Mouse (Mus musculus): Measurements from ENCODE around the gene Rtn2.
A peak's percentile ranks its signal among the peaks of the same experiment; 100 is the strongest.

Rtn2 gene

DNA sequence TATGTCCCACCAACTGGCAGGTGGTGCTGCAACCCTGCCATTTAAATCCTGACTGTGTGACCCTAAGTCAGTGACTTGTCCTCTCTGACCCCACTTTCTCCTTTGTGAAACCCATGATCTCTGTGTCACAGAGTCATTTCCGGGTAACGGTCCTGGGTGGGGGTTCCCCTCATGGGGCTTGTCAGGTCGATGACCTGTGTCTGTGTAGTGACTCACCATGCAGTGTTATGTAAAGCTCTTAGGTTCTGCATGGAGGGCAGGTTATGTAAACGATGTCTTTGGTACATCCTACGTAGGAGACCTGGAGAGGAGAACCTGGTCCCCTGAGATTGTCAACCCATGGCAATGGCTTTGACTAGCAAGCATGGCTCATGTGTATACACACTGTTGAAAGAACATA, 39.0 kb downstream of the Rtn2 start:
- DNase-seq: no peak

- DNase-seq: no peak
Measured at GRCm38 (mm10) chr7:19322489-19322888, 40.1 kb downstream of the Rtn2 start.

DNA sequence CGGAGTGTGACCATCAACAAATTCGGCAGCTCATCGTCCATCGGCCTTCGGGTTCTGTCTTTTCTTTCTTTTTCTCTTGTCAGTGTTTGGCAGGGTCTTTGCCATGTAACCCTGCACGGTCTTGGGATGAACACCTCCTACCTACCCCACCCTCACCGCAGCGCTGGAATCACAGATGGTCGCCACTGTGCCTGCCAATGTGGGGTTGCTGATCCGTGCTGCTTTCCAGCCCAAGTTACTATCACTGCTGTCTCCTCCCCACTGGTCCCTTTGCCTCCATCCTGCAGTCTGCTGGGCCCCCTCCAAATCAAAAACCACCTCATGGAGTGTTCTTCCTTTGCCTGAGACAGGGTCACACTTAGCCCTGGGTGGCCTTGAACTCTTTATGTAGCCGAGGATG, 41.8 kb downstream of the Rtn2 start:
- no peak for DNase-seq

DNA sequence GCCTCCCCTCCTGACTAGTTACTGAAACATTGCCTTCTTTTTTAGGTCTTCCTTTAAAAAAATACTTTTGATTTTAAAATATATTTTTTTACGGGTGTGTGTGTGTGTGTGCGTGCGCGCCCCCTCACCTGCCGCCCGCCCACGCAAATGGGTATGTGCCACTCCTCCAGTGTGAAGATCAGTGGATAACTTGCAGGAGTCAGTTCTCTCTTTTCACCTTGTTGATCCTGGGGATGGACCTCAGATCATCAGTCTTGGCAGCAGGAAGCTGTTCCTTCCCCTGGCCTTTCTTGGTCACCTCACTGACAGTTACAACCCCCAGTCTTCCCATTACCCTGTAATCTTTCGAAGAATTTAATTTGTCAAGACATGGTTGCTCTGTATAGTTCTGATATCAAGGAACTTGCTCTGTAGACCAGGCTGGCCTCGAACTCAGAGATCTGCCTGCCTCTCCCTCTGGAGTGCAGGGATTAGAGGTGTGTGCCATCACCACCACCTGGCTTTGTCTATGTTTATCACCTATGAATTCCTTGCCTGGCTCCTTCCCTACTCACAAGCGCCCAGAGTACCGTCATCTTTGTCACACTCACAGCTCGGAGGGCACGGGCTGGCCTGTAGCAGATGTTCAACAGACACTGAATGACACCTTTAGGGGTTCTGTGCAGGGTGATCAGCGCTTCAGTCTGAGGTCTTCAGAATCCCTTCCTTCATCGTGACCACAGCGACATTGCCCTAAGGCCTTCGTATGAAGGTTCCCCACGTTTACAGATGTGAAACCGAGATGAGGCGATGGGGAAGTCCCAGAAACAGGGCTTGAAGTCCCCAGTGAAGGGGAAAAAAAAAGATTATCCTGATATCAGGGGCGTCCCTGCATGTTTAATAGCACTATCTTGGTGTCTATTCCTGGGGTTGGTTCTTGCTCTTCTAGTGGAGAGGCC, 43.1 kb downstream of the Rtn2 start:
- DNase-seq: no peak

GRCm38 (mm10) chr7:19326359-19326758, 43.9 kb downstream of the Rtn2 start:
- DNase-seq: peak; percentile 93

GRCm38 (mm10) chr7:19327128-19327527, 44.7 kb downstream of the Rtn2 start:
- DNase-seq: peak; percentile 92

GRCm38 (mm10) chr7:19327782-19328181, 45.4 kb downstream of the Rtn2 start:
- DNase-seq: no peak

GRCm38 (mm10) chr7:19328425-19328824, 46.0 kb downstream of the Rtn2 start:
- DNase-seq: no peak

DNA sequence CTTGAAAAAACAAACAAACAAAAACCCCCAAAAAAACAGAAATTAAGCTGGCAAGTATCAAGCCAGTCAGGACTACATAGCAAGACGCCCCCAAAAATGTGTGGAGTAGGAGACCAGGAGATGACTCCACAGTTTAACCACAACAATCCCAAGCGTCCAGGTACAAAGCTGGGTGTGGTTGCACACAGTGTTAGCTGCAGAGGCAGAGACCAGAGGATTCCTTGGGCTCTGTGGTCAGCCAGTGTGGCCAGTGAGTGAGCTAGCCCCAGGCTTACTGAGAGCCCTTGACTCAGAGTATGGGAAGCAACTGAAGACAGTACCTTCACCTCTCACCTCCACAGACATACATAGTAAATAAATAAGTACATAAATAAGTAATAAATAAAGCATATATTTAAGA, 49.5 kb downstream of the Rtn2 start:
- DNase-seq: no peak

DNA sequence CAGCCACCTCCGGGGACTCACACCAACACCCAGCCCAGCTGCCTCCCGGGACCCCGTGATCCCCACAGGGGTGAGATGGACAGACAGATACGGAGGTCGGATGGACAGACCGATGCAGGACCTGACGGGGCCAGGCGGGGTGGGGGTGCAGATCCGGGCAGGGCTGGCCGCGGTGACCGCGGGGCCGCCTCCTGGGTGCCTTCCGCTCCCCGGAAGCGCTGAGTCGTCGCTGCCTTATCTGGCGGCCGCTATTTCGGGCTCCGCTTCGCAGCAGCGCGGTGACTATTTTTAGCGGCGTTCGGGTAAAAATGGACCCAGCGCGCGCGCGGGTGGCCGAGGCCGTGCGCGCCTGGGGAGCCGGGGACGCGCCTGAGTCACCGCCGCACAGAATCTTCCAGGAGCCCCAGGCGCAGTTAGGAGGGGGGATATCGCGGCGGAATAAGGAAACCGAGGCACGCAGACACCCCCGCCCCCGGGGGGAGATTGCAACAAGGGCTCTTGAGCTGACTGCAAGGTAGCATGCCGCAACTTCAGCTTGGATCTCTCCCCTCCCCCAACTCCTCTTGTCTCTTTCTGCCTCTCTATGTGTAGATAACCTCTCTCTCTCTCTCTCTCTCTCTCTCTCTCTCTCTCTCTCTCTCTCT, 50.4 kb downstream of the Rtn2 start:
- peak; percentile 81 for DNase-seq

- DNase-seq: no peak
Measured at GRCm38 (mm10) chr7:19335583-19335982, 53.2 kb downstream of the Rtn2 start.

DNA sequence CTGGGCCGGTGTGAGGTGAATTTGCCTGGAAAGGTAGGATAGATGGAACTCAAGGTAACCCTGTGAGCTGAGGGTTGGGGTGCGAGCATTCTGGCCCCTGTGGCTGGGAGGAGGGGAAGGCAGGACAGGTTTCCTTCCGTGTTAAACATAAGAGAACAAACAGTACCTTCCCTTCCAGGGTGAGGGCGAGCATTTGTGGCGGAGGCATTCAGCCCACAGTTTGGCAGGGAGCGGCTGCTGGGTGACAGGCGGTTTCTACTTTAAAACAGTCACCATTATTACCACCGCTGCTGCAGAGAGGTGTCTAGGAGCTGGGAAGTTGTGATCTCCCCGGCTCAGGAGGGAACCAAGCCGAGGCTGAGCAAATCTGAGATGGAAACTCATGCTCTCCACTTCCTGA, 54.7 kb downstream of the Rtn2 start:
- DNase-seq: no peak

DNA sequence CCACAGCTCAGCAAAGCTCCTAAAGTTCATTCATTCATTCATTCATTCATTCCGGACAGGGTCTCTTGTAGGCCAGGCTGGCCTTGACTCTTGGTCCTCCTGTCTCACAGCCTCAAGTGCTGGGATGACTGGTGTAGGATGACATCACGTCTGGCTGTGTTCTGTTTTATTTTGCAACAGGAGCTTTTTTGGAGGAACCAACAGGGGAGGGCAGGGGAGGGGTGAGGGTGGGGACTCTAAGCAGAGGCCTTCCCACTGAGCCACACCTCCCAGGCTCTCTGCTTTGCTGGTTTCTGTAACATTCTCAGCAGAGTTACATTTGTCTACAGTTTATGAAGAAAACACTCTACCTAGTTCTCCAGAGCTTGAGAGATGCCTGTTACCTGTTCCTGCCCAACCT, 55.6 kb downstream of the Rtn2 start:
- DNase-seq: no peak

DNA sequence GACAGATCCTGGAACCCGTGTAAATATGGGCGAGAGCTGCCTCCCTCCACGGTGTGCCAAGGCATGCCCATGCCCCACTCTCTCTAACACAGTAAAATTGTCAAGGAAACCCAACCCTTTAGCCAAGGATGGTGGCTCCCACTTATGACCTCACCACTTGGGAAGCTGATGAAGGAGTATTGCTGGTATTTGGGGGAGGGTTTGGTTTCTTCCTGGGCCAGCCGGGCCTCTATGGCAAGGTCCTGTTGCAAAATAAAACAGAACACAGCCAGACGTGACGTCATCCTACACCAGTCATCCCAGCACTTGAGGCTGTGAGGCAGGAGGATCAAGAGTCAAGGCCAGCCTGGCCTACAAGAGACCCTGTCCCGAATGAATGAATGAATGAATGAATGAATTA, 56.2 kb downstream of the Rtn2 start:
- DNase-seq: no peak

- DNase-seq: no peak
Measured at GRCm38 (mm10) chr7:19341250-19341649, 58.8 kb downstream of the Rtn2 start.

DNA sequence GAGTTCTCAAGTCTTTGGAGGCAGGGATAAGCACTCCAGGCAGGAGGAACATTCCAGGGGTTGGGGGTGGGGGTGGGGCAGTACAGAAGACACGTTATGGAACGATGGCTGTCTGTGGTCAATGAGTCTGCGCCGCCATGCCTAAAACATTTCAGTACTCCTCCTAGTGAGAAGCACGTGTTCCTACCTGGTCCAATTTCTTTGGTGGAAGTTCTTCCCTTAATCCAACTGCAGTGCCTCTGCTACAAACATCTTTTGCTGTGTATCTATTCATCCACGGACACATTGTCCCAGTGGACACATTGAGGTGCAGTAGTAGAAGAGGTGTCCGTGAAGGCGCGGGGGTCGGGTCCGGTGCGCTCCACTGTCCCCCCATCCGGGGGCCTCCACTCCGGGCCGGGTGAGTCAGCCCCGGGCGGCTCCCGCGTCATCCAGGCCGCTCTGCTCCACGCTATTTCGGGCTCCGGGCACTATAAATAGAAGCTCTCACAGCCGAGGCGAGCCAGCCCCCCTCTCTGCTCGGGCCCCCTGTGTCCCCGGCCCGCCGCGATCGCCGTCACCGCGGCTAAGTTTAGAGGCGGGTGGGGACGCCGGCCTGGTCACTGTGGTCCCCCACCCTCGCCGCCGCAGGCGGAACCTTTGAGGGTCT, 59.5 kb downstream of the Rtn2 start:
- peak; percentile 49 for DNase-seq

DNA sequence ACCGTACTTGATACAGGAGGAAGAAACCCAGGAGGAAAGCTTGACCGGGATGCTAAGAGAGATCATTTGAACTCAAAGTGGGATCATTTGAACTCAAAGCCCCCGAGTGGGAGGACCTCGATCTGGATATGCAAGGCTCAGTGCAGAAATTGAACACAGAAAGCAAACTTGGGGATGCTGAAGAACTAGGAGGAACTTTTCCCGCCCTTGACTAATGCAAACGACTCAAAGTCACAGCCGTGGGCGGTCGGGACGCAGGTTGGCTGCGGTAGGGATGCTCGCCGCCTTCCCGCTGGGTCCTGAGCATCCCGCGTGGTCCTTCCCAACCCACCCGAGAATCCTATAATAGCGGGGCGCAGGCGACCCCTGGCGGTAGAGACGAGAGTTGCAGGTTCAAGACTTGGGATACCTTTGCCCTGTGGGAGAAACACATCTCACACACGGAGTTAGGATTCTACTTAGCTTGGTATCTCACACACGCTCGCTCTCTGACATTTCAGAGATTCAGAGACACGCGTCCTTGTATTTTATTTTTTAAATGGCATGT, 60.1 kb downstream of the Rtn2 start:
- peak; percentile 89 for DNase-seq

- peak; percentile 88 for DNase-seq
Measured at GRCm38 (mm10) chr7:19343210-19343808, 60.9 kb downstream of the Rtn2 start.

GRCm38 (mm10) chr7:19344237-19344847, 61.9 kb downstream of the Rtn2 start, which contains the start of gene Ercc1:
Gene Ercc1, plus strand, starts transcription at chr7:19344778.
- DNase-seq: no peak

DNA sequence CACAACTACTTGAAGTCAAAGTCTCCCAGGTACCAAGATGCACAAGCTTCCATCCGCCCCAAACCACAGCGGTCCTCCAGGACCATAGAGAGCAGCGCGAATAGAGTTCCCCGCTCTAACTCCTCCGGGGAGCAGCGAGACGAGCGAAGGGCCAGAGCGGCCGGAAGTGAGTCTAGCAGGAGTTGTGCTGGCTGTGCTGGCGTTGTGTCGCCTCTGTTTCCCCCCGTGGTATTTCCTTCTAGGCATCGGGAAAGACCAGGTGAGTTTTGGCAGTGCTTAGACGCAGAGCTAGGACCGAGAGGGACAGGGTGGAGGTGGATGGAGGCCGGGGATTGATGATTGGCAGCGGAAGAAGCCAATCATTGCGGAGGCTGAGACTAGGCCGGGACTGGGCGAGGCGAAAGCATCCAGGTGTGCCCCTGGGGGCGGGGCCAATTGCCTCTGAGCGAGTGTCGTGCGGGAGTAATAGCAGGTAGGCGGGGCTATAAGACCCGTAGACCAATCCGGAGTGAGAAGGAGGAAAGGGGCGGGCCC, 62.6 kb downstream of the Rtn2 start:
- peak; percentile 99 for DNase-seq

All from embryo, embryonic 11 days (tissue).